Mouse (Mus musculus) embryonic facial prominence, embryonic 11.5 days (tissue): Measurements from ENCODE around the gene Nos3. TPM values are rescaled to one million over a fixed set of nuclear protein-coding genes. Genes with fewer than 3 reads are reported as not detected.
A peak's percentile ranks its signal among the peaks of the same experiment; 100 is the strongest.
"Not testable (repeated sequence)": the region's sequence is repeated elsewhere in the genome, so short reads cannot be mapped to it uniquely, and the experiment has no call there.

Experiments
- ATAC-seq: fragments of 200-750 bp; cut with Nextera tagmentation; replicated peaks from 2 replicates; pipeline ENCODE4 v1.8.0; 2017; ENCODE audit warnings: low read depth; ENCODE audit not compliant: insufficient number of reproducible peaks, low FRiP score, low TSS enrichment
- DNase-seq: peaks from one replicate; pipeline ENCODE4 v3.0.0-alpha.2; 2015; ENCODE audit warnings: low spot score
- H3K27ac ChIP-seq: fragments of 300-500 bp; sonication (generic); replicated peaks from 2 replicates; pipeline ENCODE4 v1.5.1; 2014; ENCODE audit warnings: mild to moderate bottlenecking, low read depth, low read length, control low read depth
- H3K27me3 ChIP-seq: fragments of 300-500 bp; sonication (generic); 2 replicates; pipeline ENCODE4 v1.6.1; 2014; ENCODE audit warnings: mild to moderate bottlenecking, low read length, moderate library complexity, mixed read lengths; ENCODE audit not compliant: control insufficient read depth, insufficient read depth
- H3K36me3 ChIP-seq: fragments of 300-500 bp; sonication (generic); replicated peaks from 2 replicates; pipeline ENCODE4 v1.6.1; 2014; ENCODE audit warnings: low read depth, mild to moderate bottlenecking, low read length, moderate library complexity, mixed read lengths; ENCODE audit not compliant: control insufficient read depth, insufficient read depth
- H3K4me1 ChIP-seq: fragments of 300-500 bp; sonication (generic); 2 replicates; pipeline ENCODE4 v1.6.1; 2014; ENCODE audit warnings: low read length, mixed read lengths; ENCODE audit not compliant: control insufficient read depth, insufficient read depth
- H3K4me2 ChIP-seq: fragments of 300-500 bp; sonication (generic); 2 replicates; pipeline ENCODE4 v1.6.1; 2014; ENCODE audit warnings: low read depth, mild to moderate bottlenecking, control low read depth, low read length, moderate library complexity
- H3K4me3 ChIP-seq: fragments of 300-500 bp; sonication (generic); 2 replicates; pipeline ENCODE4 v1.5.1; 2014; ENCODE audit warnings: low read depth, low read length, control low read depth
- H3K9ac ChIP-seq: fragments of 300-500 bp; sonication (generic); replicated peaks from 2 replicates; pipeline ENCODE4 v1.6.1; 2014; ENCODE audit warnings: mild to moderate bottlenecking, control low read depth, low read length
- H3K9me3 ChIP-seq: fragments of 300-500 bp; sonication (generic); replicated peaks from 2 replicates; pipeline ENCODE4 v1.6.1; 2016; ENCODE audit warnings: mild to moderate bottlenecking, low read length, inconsistent platforms, mixed read lengths; ENCODE audit not compliant: control insufficient read depth
- WGBS: fragments of 180-500 bp; shearing (Covaris S2); extraction: QIAGEN DNeasy Blood & Tissue Kit; methylation state at CpG from one replicate; pipeline ENCODE4 v1.1.7; 2014; 5-methylcytosine and 5-hydroxymethylcytosine counted together
- polyA plus RNA-seq: library from polyadenylated mRNA; unstranded; fragments of >200 nt; fragmentation: Nextera tagmentation; extraction: Ambion mirVana; gene quantifications from 2 replicates; pipeline ENCODE4 v1.2.1, GENCODE M21; 2014

The Nos3 gene
- polyA plus RNA-seq, 1 experiment from 2014 or later = 3.2 TPM

- ATAC-seq = no peak
- H3K36me3 ChIP-seq = no peaks in the 10 kb centered on the region
- no peak overlapping the region for H3K9ac ChIP-seq
- peaks cover 14% of the 10 kb centered on the region for H3K27me3 ChIP-seq
- no peak overlapping the region for H3K4me2 ChIP-seq
- no peak overlapping the region for H3K4me3 ChIP-seq
- H3K9me3 ChIP-seq = no peaks in the 10 kb centered on the region
- no peak overlapping the region for H3K27ac ChIP-seq
- peak; percentile 24 for DNase-seq
- 58% methylated on average over 6 of the region's 7 CpGs for WGBS
- H3K4me1 ChIP-seq = peaks cover 3% of the 10 kb centered on the region; the same call in 1 of the 2 replicates
Measured at GRCm38 (mm10) chr5:24389011-24389657, 24.5 kb downstream of the Nos3 start.

- peaks cover 14% of the 10 kb centered on the region for H3K27me3 ChIP-seq
- WGBS = 72% methylated on average over 4 of the region's 4 CpGs
- DNase-seq (no peak), ATAC-seq (no peak)
- peaks cover 3% of the 10 kb centered on the region; the same call in 1 of the 2 replicates for H3K4me1 ChIP-seq
- H3K4me2 ChIP-seq = no peak overlapping the region
- no peak overlapping the region for H3K9ac ChIP-seq
- H3K9me3 ChIP-seq = no peaks in the 10 kb centered on the region
- no peak overlapping the region for H3K4me3 ChIP-seq
- no peak overlapping the region for H3K27ac ChIP-seq
- no peaks in the 10 kb centered on the region for H3K36me3 ChIP-seq
Measured at GRCm38 (mm10) chr5:24389658-24390020, 25.0 kb downstream of the Nos3 start.

DNA sequence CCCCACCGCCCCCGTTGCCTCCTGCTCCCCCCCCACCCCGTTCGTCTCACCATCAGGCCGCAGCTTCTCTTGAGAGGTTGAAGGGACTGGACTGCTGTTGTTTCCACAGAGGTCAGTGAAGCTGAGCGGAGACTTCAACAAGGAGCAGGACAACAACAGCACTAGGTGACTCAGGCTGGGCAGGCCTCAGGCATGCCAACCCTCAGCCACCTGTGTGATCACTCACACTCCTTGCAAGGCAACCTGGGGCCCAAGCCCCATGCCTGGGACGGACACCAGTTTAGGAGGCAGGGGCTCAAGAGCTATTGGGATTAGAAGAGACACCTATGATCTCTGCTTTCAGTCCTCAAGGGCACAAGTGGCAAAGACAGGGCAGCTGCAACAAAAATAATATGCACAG is 27.3 kb downstream of the Nos3 start, which contains the start of gene Atg9b:
Atg9b (minus strand) TSS at position 280 of the 400 bp plus-strand sequence.
- DNase-seq (no peak), ATAC-seq (no peak)
- Histone ChIP-seq H3K4me2 (no peak within 1 kb of the TSS), H3K36me3 (no peaks in the 10 kb centered on the region), H3K9ac (no peak within 1 kb of the TSS), H3K4me3 (no peak within 1 kb of the TSS), H3K9me3 (no peaks in the 10 kb centered on the region), H3K27me3 (peaks cover 13% of the 10 kb centered on the region), H3K4me1 (peaks cover 3% of the 10 kb centered on the region; the same call in 1 of the 2 replicates), H3K27ac (no peak within 1 kb of the TSS)
- 85% methylated on average over 7 of the region's 7 CpGs for whole genome bisulfite sequencing

DNA sequence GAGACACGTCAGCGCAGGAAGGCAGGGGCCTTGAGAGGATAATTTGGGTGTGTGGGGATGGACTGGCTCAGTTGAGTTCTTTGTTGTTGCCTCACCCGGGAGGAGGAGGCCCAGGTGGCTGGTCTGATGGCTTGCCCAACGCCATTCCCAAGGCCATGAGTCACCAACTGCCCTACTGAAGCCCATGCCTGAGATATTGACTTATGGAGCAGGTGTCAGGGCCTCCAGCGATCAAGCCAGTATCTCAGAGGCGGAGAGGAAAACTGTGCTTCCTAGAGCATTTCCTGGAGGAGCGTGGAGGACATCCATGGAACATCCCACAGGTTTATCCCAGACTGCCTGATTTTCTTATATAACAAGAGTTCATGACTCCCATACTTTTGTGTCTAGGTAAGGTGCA is 28.1 kb downstream of the Nos3 start:
- H3K4me3 ChIP-seq = no peak overlapping the region
- H3K4me2 ChIP-seq = no peak overlapping the region
- H3K9ac ChIP-seq = no peak overlapping the region
- no peaks in the 10 kb centered on the region for H3K9me3 ChIP-seq
- H3K36me3 ChIP-seq = no peaks in the 10 kb centered on the region
- H3K27ac ChIP-seq = no peak overlapping the region
- ATAC-seq (no peak), DNase-seq (no peak)
- H3K4me1 ChIP-seq = peaks cover 3% of the 10 kb centered on the region; the same call in 1 of the 2 replicates
- 75% methylated on average over 7 of the region's 7 CpGs for WGBS
- H3K27me3 ChIP-seq = peaks cover 6% of the 10 kb centered on the region

- no peaks in the 10 kb centered on the region for H3K27me3 ChIP-seq
- WGBS = 20% methylated on average over 7 of the region's 7 CpGs
- no peak for ATAC-seq
Measured at GRCm38 (mm10) chr5:24393392-24393997, 28.9 kb downstream of the Nos3 start, which contains the start of gene Abcb8. Gene Abcb8 (plus strand): TSS chr5:24393663.

DNA sequence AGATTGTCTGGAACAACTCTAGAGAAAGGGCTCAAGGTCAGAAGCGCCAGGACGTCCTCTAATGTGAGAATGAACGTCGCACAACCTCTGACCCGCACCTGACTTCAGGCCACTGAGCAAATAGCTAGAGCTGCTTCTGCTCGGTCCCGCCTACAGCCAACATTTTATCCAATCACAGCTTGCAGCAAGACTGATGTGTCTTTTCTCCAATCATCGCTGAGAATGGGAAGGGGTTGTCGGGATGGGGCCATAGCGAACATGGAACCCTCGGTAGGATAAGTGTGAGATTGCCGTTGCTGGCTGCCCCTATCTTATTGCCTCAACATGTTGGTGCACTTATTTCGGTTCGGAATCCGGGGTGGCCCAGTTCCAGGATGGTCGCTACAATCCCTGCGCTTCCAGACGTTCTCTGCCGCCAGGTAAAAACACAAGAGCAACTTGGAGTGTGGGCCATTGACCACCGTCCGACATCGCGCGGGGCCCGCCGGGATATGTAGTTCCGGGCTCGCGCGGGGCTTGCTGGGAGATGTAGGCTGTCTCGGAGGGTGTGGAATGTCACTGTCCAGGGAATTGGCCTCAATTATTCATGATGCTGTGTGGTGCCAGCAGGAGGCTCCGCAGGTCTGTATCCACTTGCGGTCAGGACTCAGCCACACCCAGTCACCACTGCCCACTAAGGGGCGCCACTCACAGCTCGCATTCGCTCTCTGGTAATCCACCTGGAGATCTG is 29.7 kb downstream of the Nos3 start:
- ATAC-seq (peak; percentile 94), DNase-seq (peak; percentile 94)
- Histone ChIP-seq H3K9me3 (no peaks in the 10 kb centered on the region), H3K36me3 (no peaks in the 10 kb centered on the region), H3K27me3 (no peaks in the 10 kb centered on the region), H3K27ac (no peak overlapping the region), H3K4me1 (no peaks in the 10 kb centered on the region), H3K4me3 (peak overlapping the region; percentile 49), H3K9ac (peak overlapping the region; percentile 59), H3K4me2 (peak overlapping the region; percentile 50)
- 1% methylated on average over 36 of the region's 36 CpGs for WGBS

More at GRCm38 (mm10) chr5:24393392-24393997, 28.9 kb downstream of the Nos3 start, which contains the start of gene Abcb8:
- Histone ChIP-seq H3K9me3 (no peaks in the 10 kb centered on the region), H3K9ac (peak within 1 kb of the TSS; percentile 59), H3K4me2 (peak within 1 kb of the TSS; percentile 50), H3K27ac (no peak within 1 kb of the TSS), H3K36me3 (no peaks in the 10 kb centered on the region), H3K4me3 (peak within 1 kb of the TSS; percentile 49), H3K4me1 (no peaks in the 10 kb centered on the region)
- peak; percentile 87 for DNase-seq

- WGBS = 89% methylated on average over 6 of the region's 6 CpGs
- not testable (repeated sequence) for H3K9ac ChIP-seq, H3K4me3 ChIP-seq, DNase-seq, H3K4me2 ChIP-seq, H3K9me3 ChIP-seq, ATAC-seq, H3K27me3 ChIP-seq, H3K36me3 ChIP-seq, H3K27ac ChIP-seq, H3K4me1 ChIP-seq
Measured at GRCm38 (mm10) chr5:24396254-24396653, 31.6 kb downstream of the Nos3 start.
